Mouse (Mus musculus): Measurements from ENCODE around the gene Fam161b. TPM values are rescaled to one million over a fixed set of nuclear protein-coding genes. Genes with fewer than 3 reads are reported as not detected.

Fam161b gene
- polyA plus RNA-seq, 1 experiment from 2014 or later = 21.5 TPM

DNA sequence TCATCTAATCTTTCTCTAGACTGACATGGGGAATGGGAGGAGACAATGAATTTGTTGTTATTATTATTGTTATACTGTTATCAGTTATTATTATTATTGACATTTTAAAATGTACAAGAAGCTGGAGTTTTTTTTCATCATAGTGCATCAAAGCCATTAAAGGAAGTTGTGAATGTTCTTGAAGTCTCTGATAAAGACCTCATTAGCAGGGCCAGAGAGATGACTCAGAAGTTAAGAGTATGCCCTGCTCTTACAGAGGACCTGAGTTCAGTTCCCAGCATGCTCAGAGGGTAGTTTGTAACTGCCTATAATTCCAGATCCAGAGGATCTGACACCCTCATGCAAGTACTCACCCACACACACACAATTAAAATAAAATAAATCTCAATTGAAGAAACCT is 36.1 kb upstream of the Fam161b start:
- Histone ChIP-seq H3K27ac (no peak overlapping the region), H3K4me2 (no peak overlapping the region), H3K4me1 (no peaks in the 10 kb centered on the region), H3K9ac (no peak overlapping the region), H3K4me3 (no peak overlapping the region), H3K9me3 (no peaks in the 10 kb centered on the region), H3K27me3 (replicated peaks) (no peaks in the 10 kb centered on the region), H3K36me3 (replicated peaks) (no peaks in the 10 kb centered on the region)
- no peak for ATAC-seq (replicated peaks)

DNA sequence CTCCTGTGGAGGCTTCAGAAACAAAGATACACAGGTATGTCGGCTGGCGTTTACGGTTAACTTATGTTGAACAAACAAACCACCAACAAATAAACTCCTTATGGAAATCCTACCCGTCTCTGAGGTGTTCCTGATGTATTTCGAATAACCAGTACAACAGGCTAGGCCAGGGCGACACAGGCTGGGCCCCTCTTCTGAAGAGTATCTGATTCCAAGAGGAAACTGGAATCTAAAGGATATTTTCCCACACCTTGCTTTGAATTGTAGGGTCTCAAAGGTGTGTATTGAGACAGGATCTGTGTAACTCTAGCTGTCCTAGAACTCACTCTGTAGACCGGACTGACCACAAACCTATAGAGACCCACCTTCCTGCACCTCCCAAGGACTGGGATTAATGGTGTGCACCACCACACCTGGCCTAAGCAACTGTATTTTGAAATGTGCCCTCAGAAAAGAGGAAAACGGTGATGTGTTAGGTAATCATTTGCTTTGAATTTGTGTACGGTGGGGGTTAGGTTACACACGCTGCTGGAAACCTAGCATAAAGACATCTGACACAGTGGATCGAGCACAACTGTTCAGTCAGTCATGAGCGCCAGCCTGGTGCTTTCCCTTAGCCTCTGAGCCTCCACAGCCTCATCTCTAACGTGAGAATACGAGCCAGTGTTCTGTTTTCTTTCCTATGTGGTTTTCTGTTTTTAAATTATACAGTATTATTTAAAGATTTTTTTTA is 35.5 kb upstream of the Fam161b start:
- Histone ChIP-seq H3K27ac (no peak overlapping the region), H3K9me3 (no peaks in the 10 kb centered on the region), H3K4me3 (no peak overlapping the region), H3K27me3 (replicated peaks) (no peaks in the 10 kb centered on the region), H3K4me1 (no peaks in the 10 kb centered on the region), H3K9ac (no peak overlapping the region), H3K36me3 (replicated peaks) (no peaks in the 10 kb centered on the region), H3K4me2 (no peak overlapping the region)
- 90% methylated on average over 14 of the region's 14 CpGs for WGBS
- ATAC-seq (replicated peaks) = no peak

GRCm38 (mm10) chr12:84393847-84394246 is 32.2 kb upstream of the Fam161b start:
- no peak overlapping the region for H3K27ac ChIP-seq
- no peaks in the 10 kb centered on the region for H3K27me3 ChIP-seq (replicated peaks)
- no peak overlapping the region for H3K9ac ChIP-seq
- no peak overlapping the region for H3K4me2 ChIP-seq
- H3K4me1 ChIP-seq = no peaks in the 10 kb centered on the region
- ATAC-seq (replicated peaks) = no peak
- H3K4me3 ChIP-seq = no peak overlapping the region
- H3K9me3 ChIP-seq = no peaks in the 10 kb centered on the region
- no peaks in the 10 kb centered on the region for H3K36me3 ChIP-seq (replicated peaks)
- 92% methylated on average over 5 of the region's 5 CpGs for WGBS

- no peak for ATAC-seq (replicated peaks)
- Histone ChIP-seq H3K4me1 (no peaks in the 10 kb centered on the region), H3K27me3 (replicated peaks) (no peaks in the 10 kb centered on the region), H3K4me3 (no peak overlapping the region), H3K9me3 (no peaks in the 10 kb centered on the region), H3K27ac (no peak overlapping the region), H3K36me3 (replicated peaks) (no peaks in the 10 kb centered on the region), H3K4me2 (no peak overlapping the region), H3K9ac (no peak overlapping the region)
- WGBS = 97% methylated on average over 4 of the region's 4 CpGs
These were observed 31.0 kb upstream of the Fam161b start for GRCm38 (mm10) chr12:84392681-84393080.

GRCm38 (mm10) chr12:84390336-84390735 is 28.7 kb upstream of the Fam161b start:
- Histone ChIP-seq H3K9ac (no peak overlapping the region), H3K4me1 (no peaks in the 10 kb centered on the region), H3K27ac (no peak overlapping the region), H3K4me2 (no peak overlapping the region), H3K36me3 (replicated peaks) (no peaks in the 10 kb centered on the region), H3K4me3 (no peak overlapping the region), H3K9me3 (no peaks in the 10 kb centered on the region), H3K27me3 (replicated peaks) (no peaks in the 10 kb centered on the region)
- WGBS = 88% methylated on average over 6 of the region's 6 CpGs
- ATAC-seq (replicated peaks) = no peak

- Histone ChIP-seq H3K27ac (no peak overlapping the region), H3K9ac (no peak overlapping the region), H3K27me3 (replicated peaks) (no peaks in the 10 kb centered on the region), H3K4me1 (no peaks in the 10 kb centered on the region), H3K4me3 (no peak overlapping the region), H3K36me3 (replicated peaks) (0 out of 2 replicates have a peak, but pooled peaks cover 4% of the 10 kb centered on the region), H3K4me2 (no peak overlapping the region), H3K9me3 (no peaks in the 10 kb centered on the region)
- no peak for ATAC-seq (replicated peaks)
- 76% methylated on average over 14 of the region's 14 CpGs for WGBS
These were observed 27.3 kb upstream of the Fam161b start for GRCm38 (mm10) chr12:84388774-84389400.

GRCm38 (mm10) chr12:84388097-84388496 is 26.5 kb upstream of the Fam161b start:
- H3K4me2 ChIP-seq = no peak overlapping the region
- no peak overlapping the region for H3K9ac ChIP-seq
- 0 out of 2 replicates have a peak, but pooled peaks cover 4% of the 10 kb centered on the region for H3K36me3 ChIP-seq (replicated peaks)
- no peaks in the 10 kb centered on the region for H3K4me1 ChIP-seq
- no peaks in the 10 kb centered on the region for H3K9me3 ChIP-seq
- H3K27me3 ChIP-seq (replicated peaks) = no peaks in the 10 kb centered on the region
- 84% methylated on average over 8 of the region's 8 CpGs for WGBS
- no peak overlapping the region for H3K27ac ChIP-seq
- no peak overlapping the region for H3K4me3 ChIP-seq
- ATAC-seq (replicated peaks) = no peak

GRCm38 (mm10) chr12:84385408-84385807 is 23.8 kb upstream of the Fam161b start:
- Histone ChIP-seq H3K9ac (no peak overlapping the region), H3K36me3 (replicated peaks) (0 out of 2 replicates have a peak, but pooled peaks cover 4% of the 10 kb centered on the region), H3K27ac (no peak overlapping the region), H3K9me3 (no peaks in the 10 kb centered on the region), H3K4me2 (no peak overlapping the region), H3K27me3 (replicated peaks) (no peaks in the 10 kb centered on the region), H3K4me3 (no peak overlapping the region), H3K4me1 (no peaks in the 10 kb centered on the region)
- ATAC-seq (replicated peaks) = no peak
- WGBS = 94% methylated on average over 4 of the region's 4 CpGs

DNA sequence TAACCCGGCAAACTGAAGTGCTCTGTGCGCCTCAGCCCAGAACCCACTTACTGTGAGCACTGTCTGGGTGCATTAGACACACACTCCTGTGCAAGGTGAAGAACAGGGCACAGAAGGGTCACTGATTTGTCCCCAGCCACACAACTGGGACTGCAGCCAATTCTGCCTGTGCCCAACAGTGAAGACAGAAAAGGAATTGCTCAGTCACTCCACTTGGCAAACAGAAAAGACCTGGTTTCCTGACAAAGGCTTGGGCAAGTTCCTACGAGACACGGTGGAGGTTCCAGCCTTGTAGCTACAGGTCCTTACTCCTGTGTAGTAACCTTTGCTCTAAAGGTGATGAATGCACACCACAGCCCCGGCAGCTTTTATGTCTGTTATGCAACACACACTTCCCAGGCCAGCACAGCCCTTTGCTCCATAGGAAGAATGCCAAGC is 23.0 kb upstream of the Fam161b start:
- ATAC-seq (replicated peaks) = no peak
- Histone ChIP-seq H3K4me2 (no peak overlapping the region), H3K4me1 (no peaks in the 10 kb centered on the region), H3K9ac (no peak overlapping the region), H3K4me3 (no peak overlapping the region), H3K9me3 (no peaks in the 10 kb centered on the region), H3K27me3 (replicated peaks) (no peaks in the 10 kb centered on the region), H3K27ac (no peak overlapping the region), H3K36me3 (replicated peaks) (0 out of 2 replicates have a peak, but pooled peaks cover 4% of the 10 kb centered on the region)
- 76% methylated on average over 5 of the region's 5 CpGs for WGBS

DNA sequence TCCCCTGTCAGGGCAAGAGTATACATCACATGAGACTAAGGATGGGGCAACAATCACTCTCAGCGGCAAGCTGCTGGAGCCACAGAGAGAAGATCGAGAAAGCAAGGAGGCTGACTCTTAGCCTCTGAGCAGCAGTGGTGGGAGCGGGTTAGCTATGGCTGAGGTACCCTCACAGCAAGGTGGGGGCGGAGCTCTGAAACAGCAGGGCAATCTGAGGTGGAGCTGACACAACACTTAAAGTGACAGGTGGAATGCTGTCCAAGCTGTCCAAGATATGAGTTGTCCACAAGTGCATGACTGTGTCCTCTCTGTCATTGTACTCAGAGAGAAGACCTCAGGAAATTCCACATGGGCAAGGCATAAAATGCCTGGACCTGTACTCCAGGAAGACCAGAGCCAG is 20.7 kb upstream of the Fam161b start:
- no peak overlapping the region for H3K4me2 ChIP-seq
- no peaks in the 10 kb centered on the region for H3K9me3 ChIP-seq
- no peak overlapping the region for H3K9ac ChIP-seq
- H3K27ac ChIP-seq = no peak overlapping the region
- no peak overlapping the region for H3K4me3 ChIP-seq
- no peak for ATAC-seq (replicated peaks)
- 0 out of 2 replicates have a peak, but pooled peaks cover 4% of the 10 kb centered on the region for H3K36me3 ChIP-seq (replicated peaks)
- H3K4me1 ChIP-seq = no peaks in the 10 kb centered on the region
- 85% methylated on average over 4 of the region's 4 CpGs for WGBS
- H3K27me3 ChIP-seq (replicated peaks) = no peaks in the 10 kb centered on the region

GRCm38 (mm10) chr12:84373831-84374481 is 12.3 kb upstream of the Fam161b start:
- Histone ChIP-seq H3K4me2 (no peak overlapping the region), H3K9me3 (no peaks in the 10 kb centered on the region), H3K4me3 (no peak overlapping the region), H3K27ac (no peak overlapping the region), H3K27me3 (replicated peaks) (no peaks in the 10 kb centered on the region), H3K9ac (no peak overlapping the region), H3K36me3 (replicated peaks) (peaks cover 40% of the 10 kb centered on the region), H3K4me1 (no peaks in the 10 kb centered on the region)
- no peak for ATAC-seq (replicated peaks)
- 84% methylated on average over 6 of the region's 6 CpGs for WGBS

GRCm38 (mm10) chr12:84371647-84372046 is 10.0 kb upstream of the Fam161b start:
- peaks cover 51% of the 10 kb centered on the region for H3K36me3 ChIP-seq (replicated peaks)
- no peaks in the 10 kb centered on the region for H3K27me3 ChIP-seq (replicated peaks)
- H3K4me3 ChIP-seq = no peak overlapping the region
- no peak overlapping the region for H3K27ac ChIP-seq
- H3K4me2 ChIP-seq = no peak overlapping the region
- 93% methylated on average over 5 of the region's 5 CpGs for WGBS
- no peaks in the 10 kb centered on the region for H3K9me3 ChIP-seq
- no peak overlapping the region for H3K9ac ChIP-seq
- no peaks in the 10 kb centered on the region for H3K4me1 ChIP-seq
- no peak for ATAC-seq (replicated peaks)

Data from midbrain, embryonic 15.5 days (tissue).